Mouse (Mus musculus) embryonic facial prominence, embryonic 15.5 days (tissue): ENCODE results near the gene Supt5. TPM values are rescaled to one million over a fixed set of nuclear protein-coding genes. Genes with fewer than 3 reads are reported as not detected.

Experiments used
- ATAC-seq: fragments of 200-750 bp; cut with Nextera tagmentation; 2 replicates; pipeline ENCODE4 v1.8.0; 2017; ENCODE audit warnings: low read depth, moderate TSS enrichment; ENCODE audit not compliant: insufficient number of reproducible peaks, low FRiP score, low TSS enrichment
- H3K27ac ChIP-seq: fragments of 300-500 bp; sonication (generic); replicated peaks from 2 replicates; pipeline ENCODE4 v1.5.1; 2015; ENCODE audit warnings: mild to moderate bottlenecking, inconsistent platforms
- H3K27me3 ChIP-seq: fragments of 300-500 bp; sonication (generic); 2 replicates; pipeline ENCODE4 v1.6.1; 2015; ENCODE audit warnings: inconsistent platforms
- H3K36me3 ChIP-seq: fragments of 300-500 bp; sonication (generic); 2 replicates; pipeline ENCODE4 v1.6.1; 2015; ENCODE audit warnings: mild to moderate bottlenecking, inconsistent platforms
- H3K4me1 ChIP-seq: fragments of 300-500 bp; sonication (generic); 2 replicates; pipeline ENCODE4 v1.6.1; 2015; ENCODE audit warnings: inconsistent platforms
- H3K4me2 ChIP-seq: fragments of 300-500 bp; sonication (generic); replicated peaks from 2 replicates; pipeline ENCODE4 v1.6.1; 2015; ENCODE audit warnings: mild to moderate bottlenecking, inconsistent platforms
- H3K4me3 ChIP-seq: fragments of 300-500 bp; sonication (generic); replicated peaks from 2 replicates; pipeline ENCODE4 v1.5.1; 2015; ENCODE audit warnings: mild to moderate bottlenecking, inconsistent platforms
- H3K9ac ChIP-seq: fragments of 300-500 bp; sonication (generic); 2 replicates; pipeline ENCODE4 v1.6.1; 2015; ENCODE audit warnings: inconsistent platforms
- H3K9me3 ChIP-seq: fragments of 300-500 bp; sonication (generic); replicated peaks from 2 replicates; pipeline ENCODE4 v1.6.1; 2016; ENCODE audit warnings: inconsistent platforms
- WGBS: fragments of 180-500 bp; shearing (Covaris S2); methylation state at CpG from one replicate; pipeline ENCODE4 v1.1.7; 2015; 5-methylcytosine and 5-hydroxymethylcytosine counted together
- polyA plus RNA-seq: library from polyadenylated mRNA; unstranded; fragments of >200 nt; fragmentation: Nextera tagmentation; extraction: Ambion mirVana; gene quantifications from 2 replicates; pipeline ENCODE4 v1.2.1, GENCODE M21; 2015

The Supt5 gene
- polyA plus RNA-seq, 1 experiment from 2014 or later = 98.8 TPM

- ATAC-seq = peak; percentile 59
- Histone ChIP-seq H3K9ac (peak overlapping the region; percentile 39), H3K27ac (peak overlapping the region; percentile 98), H3K4me3 (peak overlapping the region; percentile 39), H3K27me3 (no peaks in the 10 kb centered on the region), H3K4me1 (peaks cover 77% of the 10 kb centered on the region), H3K4me2 (peak overlapping the region; percentile 73), H3K36me3 (peaks cover 20% of the 10 kb centered on the region; the same call in 1 of the 2 replicates), H3K9me3 (no peaks in the 10 kb centered on the region)
- 2% methylated on average over 30 of the region's 30 CpGs for WGBS
Observed at GRCm38 (mm10) chr7:28381017-28381790, 42.7 kb upstream of the Supt5 start.

- H3K9ac ChIP-seq = peak within 1 kb of the TSS; percentile 77
- WGBS = 37% methylated on average over 17 of the region's 17 CpGs
- peaks cover 79% of the 10 kb centered on the region for H3K4me1 ChIP-seq
- no peak for ATAC-seq
- H3K36me3 ChIP-seq = peaks cover 12% of the 10 kb centered on the region; the same call in 1 of the 2 replicates
- H3K4me3 ChIP-seq = peak within 1 kb of the TSS; percentile 81
- H3K27ac ChIP-seq = peak within 1 kb of the TSS; percentile 98
- peak within 1 kb of the TSS; percentile 87 for H3K4me2 ChIP-seq
- H3K9me3 ChIP-seq = no peaks in the 10 kb centered on the region
- no peaks in the 10 kb centered on the region for H3K27me3 ChIP-seq
Observed at GRCm38 (mm10) chr7:28380237-28381016, 41.9 kb upstream of the Supt5 start, which contains the start of gene Zfp36. Gene Zfp36, minus strand, starts transcription at chr7:28380253.

- WGBS = under 1% methylated on average over 53 of the region's 53 CpGs
Observed at GRCm38 (mm10) chr7:28378769-28379651, 40.5 kb upstream of the Supt5 start.

GRCm38 (mm10) chr7:28378066-28378690, 39.6 kb upstream of the Supt5 start:
- ATAC-seq = no peak
- peak overlapping the region; percentile 77 for H3K9ac ChIP-seq
- no peaks in the 10 kb centered on the region for H3K9me3 ChIP-seq
- peaks cover 8% of the 10 kb centered on the region; the same call in 1 of the 2 replicates for H3K36me3 ChIP-seq
- no peaks in the 10 kb centered on the region for H3K27me3 ChIP-seq
- H3K4me1 ChIP-seq = peaks cover 86% of the 10 kb centered on the region
- H3K4me2 ChIP-seq = peak overlapping the region; percentile 87
- WGBS = 33% methylated on average over 32 of the region's 32 CpGs
- H3K27ac ChIP-seq = peak overlapping the region; percentile 98
- H3K4me3 ChIP-seq = peak overlapping the region; percentile 81

More at GRCm38 (mm10) chr7:28378769-28379651, 40.5 kb upstream of the Supt5 start:
- Histone ChIP-seq H3K4me1 (peaks cover 87% of the 10 kb centered on the region), H3K9me3 (no peaks in the 10 kb centered on the region), H3K4me3 (peak overlapping the region; percentile 81), H3K36me3 (peaks cover 8% of the 10 kb centered on the region; the same call in 1 of the 2 replicates), H3K27ac (peak overlapping the region; percentile 98), H3K9ac (peak overlapping the region; percentile 77), H3K27me3 (no peaks in the 10 kb centered on the region), H3K4me2 (peak overlapping the region; percentile 87)
- ATAC-seq = peak; percentile 44

- H3K4me1 ChIP-seq = peaks cover 78% of the 10 kb centered on the region
- H3K27me3 ChIP-seq = no peaks in the 10 kb centered on the region
- 57% methylated on average over 18 of the region's 18 CpGs for WGBS
- ATAC-seq = no peak
- H3K36me3 ChIP-seq = peaks cover 8% of the 10 kb centered on the region; the same call in 1 of the 2 replicates
- H3K9me3 ChIP-seq = no peaks in the 10 kb centered on the region
- peak overlapping the region; percentile 98 for H3K27ac ChIP-seq
- H3K4me2 ChIP-seq = peak overlapping the region; percentile 87
- peak overlapping the region; percentile 81 for H3K4me3 ChIP-seq
- H3K9ac ChIP-seq = peak overlapping the region; percentile 77
Observed at GRCm38 (mm10) chr7:28377190-28378065, 38.9 kb upstream of the Supt5 start.

- peaks cover 8% of the 10 kb centered on the region; the same call in 1 of the 2 replicates for H3K36me3 ChIP-seq
- H3K9me3 ChIP-seq = no peaks in the 10 kb centered on the region
- H3K27me3 ChIP-seq = no peaks in the 10 kb centered on the region
- H3K4me2 ChIP-seq = peak overlapping the region; percentile 87
- H3K9ac ChIP-seq = peak overlapping the region; percentile 44
- 4% methylated on average over 30 of the region's 30 CpGs for WGBS
- peak overlapping the region; percentile 98 for H3K27ac ChIP-seq
- peak overlapping the region; percentile 81 for H3K4me3 ChIP-seq
- H3K4me1 ChIP-seq = peaks cover 69% of the 10 kb centered on the region
- ATAC-seq = no peak
Observed at GRCm38 (mm10) chr7:28376011-28376771, 37.6 kb upstream of the Supt5 start.

- H3K4me3 ChIP-seq = peak overlapping the region; percentile 81
- WGBS = 1% methylated on average over 35 of the region's 36 CpGs
- H3K36me3 ChIP-seq = peaks cover 8% of the 10 kb centered on the region; the same call in 1 of the 2 replicates
- peak overlapping the region; percentile 87 for H3K4me2 ChIP-seq
- peak overlapping the region; percentile 44 for H3K9ac ChIP-seq
- peak; percentile 60 for ATAC-seq
- no peaks in the 10 kb centered on the region for H3K9me3 ChIP-seq
- H3K27me3 ChIP-seq = no peaks in the 10 kb centered on the region
- H3K4me1 ChIP-seq = peaks cover 69% of the 10 kb centered on the region
- H3K27ac ChIP-seq = peak overlapping the region; percentile 98
Observed at GRCm38 (mm10) chr7:28375176-28375921, 36.8 kb upstream of the Supt5 start.

GRCm38 (mm10) chr7:28374647-28375046, 36.1 kb upstream of the Supt5 start:
- H3K27ac ChIP-seq = peak overlapping the region; percentile 98
- H3K9me3 ChIP-seq = no peaks in the 10 kb centered on the region
- no peak for ATAC-seq
- 0 out of 2 replicates have a peak overlapping the region, but pooled peaks have one; percentile 42 for H3K9ac ChIP-seq
- 67% methylated on average over 10 of the region's 10 CpGs for WGBS
- H3K27me3 ChIP-seq = no peaks in the 10 kb centered on the region
- peaks cover 13% of the 10 kb centered on the region; the same call in 1 of the 2 replicates for H3K36me3 ChIP-seq
- H3K4me3 ChIP-seq = no peak overlapping the region
- peak overlapping the region; percentile 87; the same call in 1 of the 2 replicates for H3K4me2 ChIP-seq
- H3K4me1 ChIP-seq = peaks cover 69% of the 10 kb centered on the region
